ENCODE assay signal across 21 mouse cellular contexts in the genomic region with DNA sequence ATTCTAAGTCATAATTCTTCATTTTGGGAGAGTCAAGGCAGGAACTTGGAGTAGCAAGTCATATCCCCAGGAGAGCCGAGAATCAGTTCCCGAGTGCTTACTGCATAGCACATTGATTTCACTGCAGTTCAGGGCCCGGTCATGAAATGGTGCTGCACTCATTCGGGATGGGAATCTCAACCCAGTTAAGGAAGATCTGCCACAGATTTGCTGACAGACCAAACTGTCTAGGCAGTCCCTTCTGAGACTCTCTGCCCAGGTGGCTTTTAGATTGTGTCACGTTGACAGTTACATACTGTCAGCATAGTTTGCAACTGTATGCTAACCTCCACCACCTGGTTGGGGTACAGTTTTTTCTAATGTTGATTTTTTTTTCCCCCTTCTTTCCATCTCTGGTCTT. TPM values are rescaled to one million over a fixed set of nuclear protein-coding genes. Genes with fewer than 3 reads are reported as not detected.
DNase-seq lines count a peak whose midpoint lies in the region; TF ChIP-seq lines count a peak whose summit lies in the region.
"Had no signal": no experiment of that assay in that cellular context is flagged by ENCODE, and none has a peak within 500 bp of the region (broad histone marks: within the 10 kb centered on the region; RNA-seq: fewer than 3 reads in every experiment).

No protein-coding gene starts in this region.

- no peak for TF ChIP-seq CTCF in gastrocnemius, adult 2 months (IDR thresholded peaks at IDR 0.05)
- no peak for TF ChIP-seq CTCF in thymus, adult 2 months (IDR thresholded peaks at IDR 0.05; ENCODE audit: borderline replicate concordance, control insufficient read depth, extremely low read depth, insufficient read depth, low read length, poor library complexity)

- H3K4me1 ChIP-seq in thymus, adult 2 months (replicated peaks; ENCODE audit: control insufficient read depth, insufficient read depth, low read length), result peaks cover 39% of the 10 kb centered on the region

- H3K27ac ChIP-seq in gastrocnemius, adult 2 months, result peak overlapping the region; percentile 20; the same call in 1 of the 2 replicates
- H3K27ac ChIP-seq in thymus, adult 2 months (ENCODE audit: control insufficient read depth, insufficient read depth, low read length), result peak overlapping the region; percentile 73
- H3K27ac ChIP-seq: embryonic facial prominence, embryonic 10.5 days; embryonic facial prominence, embryonic 12.5 days; forebrain, embryonic 13.5 days had no signal

- TF ChIP-seq POLR2A in thymus, adult 2 months (IDR thresholded peaks at IDR 0.05; ENCODE audit: control insufficient read depth, extremely low read depth, insufficient read depth, low read length, poor library complexity), result no peak

- WGBS in thymus, adult 2 months, result 55% methylated on average over 5 of the region's 5 CpGs

- intact Hi-C loops in gastrocnemius, adult 2 months (cut with DNase I), result no loop called here

- H3K36me3 ChIP-seq in thymus, adult 2 months (ENCODE audit: control insufficient read depth, insufficient read depth, low read length), result peaks cover 8% of the 10 kb centered on the region; the same call in 1 of the 2 replicates

- no peaks in the 10 kb centered on the region for H3K27me3 ChIP-seq in thymus, adult 2 months (ENCODE audit: control insufficient read depth, insufficient read depth, low read length)
- H3K27me3 ChIP-seq: CH12.LX; embryonic facial prominence, embryonic 12.5 days; forebrain, embryonic 13.5 days; Patski had no signal

- DNase-seq in gastrocnemius, adult 2 months, result no peak
- no peak for DNase-seq in gastrocnemius, adult 18-20 months (ENCODE audit: low spot score)
- DNase-seq in thymus, adult 2 months, result no peak
- no peak for DNase-seq in thymus, postnatal 25 days
- DNase-seq in thymus, postnatal 14 days, result peak; percentile 58
- DNase-seq in thymus, adult 18-20 months, result no peak
- DNase-seq in spleen, postnatal 14 days (ENCODE audit: low spot score in 2 of 2), result no peak
- DNase-seq: adrenal gland, adult 8-10 months; adrenal gland, postnatal 14 days; adrenal gland, postnatal 36 days; B cell, adult 2 months; cerebellum, adult 11-12 months; cerebellum, adult 2 months; cerebellum, adult 9-10 months; cerebellum, postnatal 10 days; cerebellum, postnatal 25 days had no signal

- H3K4me3 ChIP-seq in gastrocnemius, adult 2 months, result no peak overlapping the region
- no peak overlapping the region for H3K4me3 ChIP-seq in thymus, adult 2 months (ENCODE audit: control insufficient read depth, insufficient read depth, low read length)
- H3K4me3 ChIP-seq: embryonic facial prominence, embryonic 10.5 days; embryonic facial prominence, embryonic 12.5 days; forebrain, embryonic 13.5 days had no signal

RNA-seq across cellular contexts. Expression of gene Nck2, which starts 16.1 kb away (rescaled TPM):
- total RNA-seq in gastrocnemius, adult 2 months (2021), result 10 to 100 TPM; 18.0 to 18.6 TPM
- 10 to 100 TPM; 17.2 to 17.8 TPM for total RNA-seq in gastrocnemius, adult 18-20 months (2021)
- polyA plus RNA-seq in thymus, adult 2 months (2012; rRNA removed), result 106 and 122 TPM in 2 replicates
